9 mouse cellular contexts compared by ENCODE assay signal in the genomic region with DNA sequence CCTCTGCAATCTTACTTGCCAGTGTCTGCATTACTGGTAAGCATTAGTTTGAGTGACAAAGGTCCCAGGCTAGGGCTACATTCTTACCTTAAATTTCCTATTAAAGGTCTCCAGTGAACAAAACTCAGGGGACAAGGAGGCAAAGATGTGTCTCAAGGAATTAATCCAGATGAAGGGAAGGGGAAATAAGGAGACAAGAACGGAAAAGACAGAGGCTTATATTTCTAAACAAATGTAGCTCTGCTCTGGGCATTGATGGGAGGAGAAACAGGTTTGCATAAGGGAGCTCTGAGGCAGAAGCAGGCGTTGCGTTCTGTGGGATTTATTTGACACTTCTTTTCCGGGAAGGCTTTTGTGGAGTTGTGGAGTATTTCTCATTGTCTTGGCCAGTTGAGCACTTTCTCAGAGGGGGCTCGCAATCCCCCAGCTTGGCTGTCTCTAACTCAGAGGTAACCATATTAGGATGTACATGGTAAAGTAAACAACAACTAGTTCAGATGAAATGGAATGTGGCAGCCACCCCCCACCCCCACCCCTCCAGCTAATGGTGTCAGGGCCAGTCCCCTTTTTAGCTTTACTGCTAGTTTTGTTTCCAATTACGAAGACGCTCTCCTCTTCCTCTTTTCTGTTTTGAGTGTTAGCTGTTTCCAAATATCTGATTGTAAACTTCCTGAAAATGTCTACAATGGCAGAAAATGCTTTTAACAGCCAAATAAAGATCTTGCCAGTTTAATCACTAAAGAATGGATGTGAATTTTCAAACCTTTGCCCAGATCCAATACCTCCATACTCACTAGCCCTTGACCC.
DNase-seq lines count a peak whose midpoint lies in the region; ATAC-seq and TF ChIP-seq lines count a peak whose summit lies in the region.
"Had no signal": no experiment of that assay in that cellular context is flagged by ENCODE, and none has a peak within 500 bp of the region (broad histone marks: within the 10 kb centered on the region; RNA-seq: fewer than 3 reads in every experiment).

No protein-coding gene starts in this region.

- peaks cover 10% of the 10 kb centered on the region; the same call in 1 of the 2 replicates for H3K79me2 ChIP-seq in CH12.LX (replicated peaks; ENCODE audit: control insufficient read depth, extremely low read depth, insufficient read depth, poor library complexity, severe bottlenecking)

- TF ChIP-seq RAD21 in CH12.LX (IDR thresholded peaks at IDR 0.05; ENCODE audit: low read depth, low read length): no peak; the same call in 1 of the 2 replicates

- H3K27ac ChIP-seq in heart, embryonic 10.5 days: peak overlapping the region; percentile 93
- H3K27ac ChIP-seq in CH12.LX (ENCODE audit: insufficient read depth, low read depth): peak overlapping the region; percentile 74
- peak overlapping the region; percentile 37 for H3K27ac ChIP-seq in forebrain, postnatal 0 days (ENCODE audit: low read depth, low read length)

- H3K27me3 ChIP-seq in heart, embryonic 10.5 days (ENCODE audit: insufficient read depth, poor library complexity, severe bottlenecking): no peaks in the 10 kb centered on the region
- no peaks in the 10 kb centered on the region for H3K27me3 ChIP-seq in CH12.LX (replicated peaks)
- H3K27me3 ChIP-seq in forebrain, postnatal 0 days (ENCODE audit: insufficient read depth, low read length): no peaks in the 10 kb centered on the region; the same call in 1 of the 2 replicates
- no peaks in the 10 kb centered on the region for H3K27me3 ChIP-seq in megakaryocyte, embryonic 14.5 days (replicated peaks)

- in situ Hi-C loops in CH12.LX (cut with MboI; ENCODE audit: low pct_ligation_motif_present, low pct_unique_long_range_greater_than_20kb, low sequenced_read_pairs): no loop called here

- H3K36me3 ChIP-seq in heart, embryonic 10.5 days: peaks cover 4% of the 10 kb centered on the region; the same call in 1 of the 2 replicates
- peaks cover 3 to 10% of the 10 kb centered on the region in 2 experiments for H3K36me3 ChIP-seq in CH12.LX (replicated peaks in 1 of 2; ENCODE audit: control insufficient read depth in 1 of 2, insufficient read depth in 1 of 2, low read length in 1 of 2)
- H3K36me3 ChIP-seq in forebrain, postnatal 0 days (ENCODE audit: insufficient read depth): no peaks in the 10 kb centered on the region
- no peaks in the 10 kb centered on the region for H3K36me3 ChIP-seq in megakaryocyte, embryonic 14.5 days (replicated peaks; ENCODE audit: low read length)

- 1% methylated on average over 7 of the region's 7 CpGs for WGBS in heart, embryonic 10.5 days
- 25% methylated on average over 7 of the region's 7 CpGs for WGBS in forebrain, postnatal 0 days

- ATAC-seq in forebrain, postnatal 0 days: no peak

- peak overlapping the region; percentile 60 for H3K4me3 ChIP-seq in heart, embryonic 10.5 days
- peak overlapping the region; percentile 31 to 46 (median 43) for H3K4me3 ChIP-seq in CH12.LX (replicated peaks in 1 of 3; ENCODE audit: low read depth in 2 of 3, low read length in 2 of 3, poor library complexity in 1 of 3)
- peak overlapping the region; percentile 20 for H3K4me3 ChIP-seq in forebrain, postnatal 0 days (ENCODE audit: low read depth, low read length)
- H3K4me3 ChIP-seq in megakaryocyte, embryonic 14.5 days (replicated peaks): peak overlapping the region; percentile 75

- no peak for TF ChIP-seq CTCF in CH12.LX (conservative IDR thresholded peaks at IDR 0.05 in 1 of 2, IDR thresholded peaks at IDR 0.05 in 1 of 2; ENCODE audit: low read depth in 2 of 2, low read length in 2 of 2)
- no peak for TF ChIP-seq CTCF in forebrain, postnatal 0 days (IDR thresholded peaks at IDR 0.05; ENCODE audit: low read depth)

- peak; percentile 73 for TF ChIP-seq EP300 in CH12.LX (IDR thresholded peaks at IDR 0.05; ENCODE audit: low read length)

- H3K4me1 ChIP-seq in heart, embryonic 10.5 days: peaks cover 72% of the 10 kb centered on the region
- peaks cover 16 to 60% of the 10 kb centered on the region in 2 experiments for H3K4me1 ChIP-seq in CH12.LX (ENCODE audit: control insufficient read depth in 1 of 2, insufficient read depth in 2 of 2)
- peaks cover 15% of the 10 kb centered on the region for H3K4me1 ChIP-seq in forebrain, postnatal 0 days (ENCODE audit: insufficient read depth)
- H3K4me1 ChIP-seq in megakaryocyte, embryonic 14.5 days: peaks cover 47% of the 10 kb centered on the region

- DNase-seq in heart, embryonic 10.5 days (ENCODE audit: low spot score): peak; percentile 78
- DNase-seq in heart, adult 18-20 months: no peak
- DNase-seq in CH12.LX (ENCODE audit: extremely low read depth) (peak; percentile 66), adipocyte (ENCODE audit: low spot score) (no peak)
- peak; percentile 24 for DNase-seq in forebrain, postnatal 0 days
- no peak for DNase-seq in adrenal gland, adult 2 months
- DNase-seq in gastrocnemius, postnatal 4 days (ENCODE audit: low spot score in 2 of 2): no peak
- DNase-seq: kidney, postnatal 25 days had no signal

- peak overlapping the region; percentile 81 for H3K9ac ChIP-seq in CH12.LX (ENCODE audit: insufficient read depth, low read depth)
- peak overlapping the region; percentile 19; the same call in 1 of the 2 replicates for H3K9ac ChIP-seq in forebrain, postnatal 0 days

- H3K4me2 ChIP-seq in CH12.LX (ENCODE audit: insufficient read depth, low read depth, poor library complexity, severe bottlenecking): peak overlapping the region; percentile 90
- H3K4me2 ChIP-seq in forebrain, postnatal 0 days (ENCODE audit: low read depth): no peak overlapping the region

- TF ChIP-seq POLR2A in CH12.LX (IDR thresholded peaks at IDR 0.05; ENCODE audit: low read depth, low read length): no peak

- dilution Hi-C loops in CH12.LX (cut with MboI; ENCODE audit: extremely low pct_ligation_motif_present, extremely low pct_unique_long_range_greater_than_20kb, low sequenced_read_pairs): no loop called here

- H3K9me3 ChIP-seq in heart, embryonic 10.5 days: no peaks in the 10 kb centered on the region
- H3K9me3 ChIP-seq in CH12.LX (replicated peaks; ENCODE audit: low read length): no peaks in the 10 kb centered on the region
- H3K9me3 ChIP-seq in forebrain, postnatal 0 days (ENCODE audit: low read length): no peaks in the 10 kb centered on the region
- no peaks in the 10 kb centered on the region for H3K9me3 ChIP-seq in megakaryocyte, embryonic 14.5 days

TF ChIP-seq in CH12.LX, 34 proteins besides CTCF, POLR2A, EP300 and RAD21:
- no peak for TF ChIP-seq USF2 (conservative IDR thresholded peaks at IDR 0.05; ENCODE audit: low read depth, low read length)
- no peak for TF ChIP-seq JUN (IDR thresholded peaks at IDR 0.05; ENCODE audit: insufficient read depth, low read depth, low read length)
- TF ChIP-seq MEF2A (IDR thresholded peaks at IDR 0.05; ENCODE audit: borderline replicate concordance, low read depth, low read length): peak; percentile 78; the same call in 1 of the 2 replicates
- TF ChIP-seq MAFK (IDR thresholded peaks at IDR 0.05; ENCODE audit: insufficient replicate concordance, low read length): no peak
- peak; percentile 27; the same call in 1 of the 2 replicates for TF ChIP-seq CHD2 (IDR thresholded peaks at IDR 0.05; ENCODE audit: low read length)
- TF ChIP-seq IRF4 (IDR thresholded peaks at IDR 0.05; ENCODE audit: low read depth, low read length): peak; percentile 69; the same call in 1 of the 2 replicates
- no peak for TF ChIP-seq POLR2AphosphoS2 (IDR thresholded peaks at IDR 0.05; ENCODE audit: low read depth, low read length)
- TF ChIP-seq ZC3H11A (IDR thresholded peaks at IDR 0.05; ENCODE audit: low read depth, low read length): no peak
- peak; percentile 54 for TF ChIP-seq SIN3A (IDR thresholded peaks at IDR 0.05; ENCODE audit: low read length)
- TF ChIP-seq JUND (conservative IDR thresholded peaks at IDR 0.05; ENCODE audit: low read depth, low read length): no peak
- TF ChIP-seq MXI1 (IDR thresholded peaks at IDR 0.05; ENCODE audit: low read depth, low read length): no peak
- peak; percentile 27 for TF ChIP-seq ETS1 (conservative IDR thresholded peaks at IDR 0.05; ENCODE audit: low read depth, low read length)

Comparison
In these comparisons a context has a peak if more than half of its experiments do, and no peak if none do; other contexts are left out.
1. DNase-seq: peak in heart, embryonic 10.5 days (single experiment), CH12.LX (single experiment) and forebrain, postnatal 0 days (single experiment); none in heart, adult 18-20 months (0 of 2), adipocyte (single experiment), adrenal gland, adult 2 months (single experiment) and gastrocnemius, postnatal 4 days (0 of 2).
2. H3K27ac ChIP-seq: peak in every context shown above with its lines; median percentile 93 in heart, embryonic 10.5 days; 74 in CH12.LX; 37 in forebrain, postnatal 0 days.
3. H3K4me3 ChIP-seq: peak in every context shown above with its lines; median percentile 75 in megakaryocyte, embryonic 14.5 days; 60 in heart, embryonic 10.5 days; 43 in CH12.LX; 20 in forebrain, postnatal 0 days.